Mouse (Mus musculus) neural tube, postnatal 0 days (tissue): ENCODE results near the gene Pds5b. TPM values are rescaled to one million over a fixed set of nuclear protein-coding genes. Genes with fewer than 3 reads are reported as not detected.

ENCODE experiments used
- polyA plus RNA-seq: library from polyadenylated mRNA; unstranded; fragments of >200 nt; fragmentation: Nextera tagmentation; extraction: Ambion mirVana; gene quantifications from 2 replicates; pipeline ENCODE4 v1.2.1, GENCODE M21; 2015

Gene Pds5b
- 25.1 and 26.0 TPM in 2 replicates for polyA plus RNA-seq

DNA sequence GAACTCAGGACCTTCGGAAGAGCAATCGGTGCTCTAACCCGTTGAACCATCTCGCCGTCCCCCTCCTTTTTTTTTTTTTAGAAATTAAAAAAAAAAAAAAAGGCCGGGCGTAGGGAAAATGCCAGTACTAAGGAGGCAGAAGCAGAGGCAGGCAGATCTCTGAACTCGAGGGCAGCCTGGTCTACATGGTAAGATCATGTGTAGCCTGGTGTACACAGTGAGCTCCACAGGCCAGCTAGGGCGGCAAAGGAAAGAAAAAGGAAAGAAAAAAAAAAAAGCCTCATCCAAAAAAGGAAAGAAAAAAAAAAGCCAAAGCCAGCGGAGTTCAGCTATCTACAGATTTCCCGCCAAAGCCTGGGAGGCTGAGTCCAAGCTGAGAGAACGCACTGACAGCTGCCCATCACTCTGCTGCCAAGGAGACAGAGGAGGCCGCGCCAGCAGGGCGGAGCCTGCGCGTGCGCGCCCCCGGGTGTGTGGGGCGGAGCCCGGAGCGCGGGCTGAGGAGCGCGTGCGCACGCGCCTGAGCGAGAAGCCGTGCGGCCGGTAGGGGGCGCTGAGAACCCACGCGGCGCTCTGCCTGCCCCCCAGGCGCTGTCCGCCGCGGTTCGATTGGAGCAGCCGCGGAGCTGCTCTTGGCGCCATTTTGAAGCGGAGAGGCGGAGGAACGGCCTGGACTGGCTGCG is at the start of gene Pds5b:
Pds5b (plus strand) TSS at position 587 of the 683 bp plus-strand sequence.

DNA sequence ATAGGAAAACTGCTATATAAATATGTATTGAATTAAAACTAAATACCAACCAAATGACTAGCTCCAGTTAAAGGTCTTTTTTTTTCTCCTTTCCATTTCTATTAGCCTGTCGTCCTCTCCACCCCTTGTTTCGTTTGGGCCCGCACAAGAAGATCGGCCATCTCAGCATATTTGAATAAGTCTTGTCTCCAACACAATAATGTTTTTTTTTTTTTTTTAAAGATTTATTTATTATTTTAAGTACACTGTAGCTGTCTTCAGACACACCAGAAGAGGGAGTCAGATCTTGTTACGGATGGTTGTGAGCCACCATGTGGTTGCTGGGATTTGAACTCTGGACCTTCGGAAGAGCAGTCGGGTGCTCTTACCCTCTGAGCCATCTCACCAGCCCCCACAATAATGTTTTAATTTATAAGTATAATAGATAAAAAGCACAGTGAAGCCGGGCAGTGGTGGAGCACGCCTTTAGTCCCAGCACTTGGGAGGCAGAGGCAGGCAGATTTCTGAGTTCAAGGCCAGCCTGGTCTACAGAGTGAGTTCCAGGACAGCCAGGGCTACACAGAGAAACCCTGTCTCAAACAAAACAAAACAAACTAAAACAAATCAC is 7.3 kb upstream of the Pds5b start, which contains the start of gene N4bp2l2:
N4bp2l2 (minus strand) TSS at position 51 of the 607 bp plus-strand sequence.

Other genes starting within 250 kb of the Pds5b start
- gene Zar1l, start 155.6 kb upstream of the Pds5b start, polyA plus RNA-seq = not detected in 2 replicates
- 9.4 and 11.1 TPM in 2 replicates for gene Brca2, start 151.1 kb upstream of the Pds5b start, polyA plus RNA-seq
- 29.5 and 30.5 TPM in 2 replicates for gene N4bp2l1, start 76.6 kb upstream of the Pds5b start, polyA plus RNA-seq
- 30.3 and 34.3 TPM in 2 replicates for gene N4bp2l2, start 7.6 kb upstream of the Pds5b start, polyA plus RNA-seq